Mouse (Mus musculus) cerebellum, adult 8-10 months (tissue): Measurements from ENCODE around the gene Olfr78.

Experiments
- DNase-seq: peaks from one replicate; pipeline ENCODE4 v3.0.0; 2022

Gene Olfr78

DNA sequence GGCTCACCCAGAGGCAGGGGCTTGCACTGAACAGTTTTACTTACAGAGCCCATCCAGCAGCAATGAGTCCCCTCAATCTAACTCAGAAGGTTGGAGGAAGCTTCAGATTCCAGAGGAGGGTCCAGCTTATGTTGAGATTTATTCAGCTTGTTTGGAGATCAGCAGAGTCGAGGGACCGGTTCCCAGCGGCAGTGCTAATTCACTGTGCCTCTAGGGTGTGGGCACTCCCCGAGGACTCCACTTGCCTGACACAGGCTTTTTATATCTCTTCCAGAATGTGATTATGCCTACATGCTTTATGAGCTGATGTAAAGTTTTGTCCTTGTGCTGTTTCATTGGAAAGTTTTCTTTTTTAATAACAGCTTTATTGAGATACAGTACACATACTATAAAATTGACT is at the start of gene Olfr78, which contains the start of gene Olfr560:
Gene Olfr78, minus strand, starts transcription at position 206 of the 400 bp plus-strand sequence.
Gene Olfr560, minus strand, starts transcription at position 101 of the 400 bp plus-strand sequence.
- DNase-seq, result no peak

GRCm38 (mm10) chr7:102803180-102803579 is 43.9 kb upstream of the Olfr78 start, which contains the start of gene Olfr564:
Gene Olfr564 (plus strand): TSS chr7:102803480.
- no peak for DNase-seq

DNA sequence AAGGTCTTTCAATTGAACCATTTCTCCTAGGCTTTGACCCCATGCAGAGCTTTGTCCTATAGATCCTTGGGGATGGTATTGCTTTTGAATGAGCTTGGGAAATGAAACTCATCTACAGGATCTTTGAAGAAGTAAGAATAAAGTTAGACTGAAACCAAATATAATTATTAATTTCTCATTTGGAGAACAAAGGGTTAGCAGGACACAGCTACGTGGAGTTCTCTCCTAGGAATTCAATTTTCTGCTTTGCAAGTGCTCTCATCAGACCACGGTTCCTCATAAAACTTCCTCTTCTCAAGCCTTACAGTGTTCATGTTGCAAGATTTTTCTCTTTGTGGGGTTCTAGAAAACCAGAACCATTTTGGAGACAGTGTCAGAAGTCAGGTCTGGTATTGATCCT is 11.7 kb upstream of the Olfr78 start, which contains the start of gene Olfr561:
Gene Olfr561, plus strand, starts transcription at position 301 of the 400 bp plus-strand sequence.
- no peak for DNase-seq

DNA sequence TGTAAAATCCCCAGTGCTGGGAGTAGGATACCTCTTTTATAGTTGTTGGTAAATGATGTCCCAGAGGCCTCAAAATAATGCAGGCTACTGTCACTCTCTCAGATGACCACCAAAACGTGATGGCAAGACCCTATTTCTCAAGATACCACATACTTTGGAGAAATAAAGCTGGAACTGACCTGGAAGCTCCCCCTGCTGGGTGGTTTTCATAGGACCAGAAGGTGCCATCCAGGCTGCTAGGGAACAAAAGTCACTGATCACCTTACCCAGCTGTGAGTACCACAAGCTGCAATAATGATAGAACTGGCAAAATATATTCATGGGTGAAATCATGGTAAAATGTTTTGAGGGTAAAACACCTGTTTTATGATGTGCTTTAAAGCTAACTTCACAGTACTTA is 7.2 kb downstream of the Olfr78 start:
- no peak for DNase-seq

DNA sequence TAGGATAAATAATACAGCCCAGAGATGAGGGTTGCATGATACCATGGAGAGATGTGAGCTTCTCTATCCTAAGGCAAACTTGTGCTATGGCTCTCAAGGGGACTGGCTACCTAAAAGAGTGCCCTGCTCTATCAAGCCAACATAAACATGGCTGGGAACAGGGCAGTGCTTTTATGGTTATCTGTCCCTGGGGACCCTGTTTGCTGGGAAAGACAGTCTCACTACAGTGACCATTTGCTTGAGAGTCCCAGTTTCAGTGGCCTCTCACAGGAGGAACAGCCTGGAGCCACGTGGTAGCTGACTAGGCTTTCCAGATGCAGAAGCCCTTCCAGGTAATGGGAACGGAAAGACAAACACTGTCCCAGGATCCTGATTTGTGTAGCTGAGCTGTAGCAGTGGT is 21.6 kb downstream of the Olfr78 start:
- no peak for DNase-seq

- no peak for DNase-seq
Observed at GRCm38 (mm10) chr7:102733793-102734192, 25.5 kb downstream of the Olfr78 start.

DNA sequence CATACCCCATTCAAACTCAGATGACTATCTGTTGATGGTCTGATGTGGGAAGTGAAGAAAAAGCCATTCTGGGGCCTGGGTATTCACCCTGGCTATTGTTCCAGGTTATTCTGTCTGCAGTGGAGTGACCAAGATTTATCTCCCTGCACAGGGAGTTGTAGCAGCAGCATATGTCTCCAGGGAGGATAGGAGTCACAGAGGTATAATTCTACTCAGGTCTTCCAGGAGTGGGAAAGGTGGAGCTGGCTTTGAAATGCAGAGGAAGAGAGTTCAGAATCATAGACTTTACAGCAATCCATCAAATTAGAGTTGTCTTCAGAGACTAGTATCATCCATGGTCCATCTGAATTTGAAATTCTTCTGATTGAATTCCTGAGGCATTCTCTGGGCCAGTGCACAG is 31.9 kb downstream of the Olfr78 start, which contains the start of gene Olfr559:
Gene Olfr559, minus strand, starts transcription at position 101 of the 400 bp plus-strand sequence.
- DNase-seq, result no peak

DNA sequence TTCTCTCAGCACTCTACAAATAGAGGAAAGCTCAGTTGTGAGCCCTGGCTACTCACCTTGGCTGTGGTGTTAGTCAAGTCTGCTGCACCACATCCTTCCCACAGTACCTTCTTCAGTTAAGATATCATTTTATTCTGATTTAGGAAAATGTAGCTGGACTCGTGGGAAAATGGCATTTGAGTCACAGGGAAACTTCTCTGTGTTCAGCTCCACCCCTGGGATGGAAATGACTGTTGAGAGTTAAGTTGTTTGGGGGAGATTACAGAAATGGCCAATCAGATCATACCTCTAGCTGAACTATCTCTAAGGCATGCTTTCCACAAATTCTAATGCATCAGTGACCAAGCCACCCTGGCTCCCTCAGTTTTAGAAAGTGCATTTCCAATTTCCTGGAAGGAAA is 40.3 kb downstream of the Olfr78 start, which contains the start of gene Olfr33:
Gene Olfr33, minus strand, starts transcription at position 101 of the 400 bp plus-strand sequence.
- no peak for DNase-seq

DNA sequence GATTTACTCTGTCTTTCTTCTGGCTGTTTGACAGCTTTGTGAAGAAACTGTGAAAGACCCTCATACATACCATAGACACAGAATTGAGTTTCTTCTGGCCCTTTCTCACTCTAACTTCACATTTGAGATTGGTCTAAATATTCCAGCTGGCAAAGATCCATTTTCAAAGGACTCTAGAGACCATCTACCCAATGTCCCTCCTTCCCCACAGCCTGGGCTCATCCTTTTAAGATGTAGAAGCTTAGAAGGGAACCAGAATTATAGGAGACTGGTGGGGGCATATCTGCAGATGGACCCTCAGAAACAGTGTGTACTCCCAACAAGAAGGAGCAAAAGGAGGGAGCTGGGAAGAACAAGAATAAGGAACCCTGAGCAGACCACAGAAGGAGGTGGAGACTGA is 57.4 kb downstream of the Olfr78 start, which contains the start of gene Olfr558:
Gene Olfr558, plus strand, starts transcription at position 301 of the 400 bp plus-strand sequence.
- DNase-seq, result no peak

DNA sequence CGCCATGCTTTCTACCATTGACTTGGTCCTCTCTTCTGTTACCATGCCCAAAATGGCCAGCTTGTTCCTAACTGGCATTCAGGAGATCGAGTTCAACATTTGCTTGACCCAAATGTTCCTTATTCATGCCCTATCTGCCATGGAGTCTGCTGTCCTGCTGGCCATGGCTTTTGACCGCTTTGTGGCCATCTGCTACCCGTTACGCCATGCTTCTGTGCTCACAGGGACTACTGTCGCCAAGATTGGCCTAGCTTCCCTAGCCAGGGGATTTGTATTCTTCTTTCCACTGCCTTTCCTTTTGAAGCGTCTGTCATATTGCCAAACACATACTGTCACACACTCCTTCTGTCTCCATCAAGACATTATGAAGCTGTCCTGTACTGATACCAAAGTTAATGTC is 60.8 kb downstream of the Olfr78 start:
- DNase-seq, result peak; percentile 14

- DNase-seq, result peak; percentile 5
Observed at GRCm38 (mm10) chr7:102695358-102696125, 63.7 kb downstream of the Olfr78 start, which contains the start of gene Olfr557. Gene Olfr557 (plus strand): TSS chr7:102695910.
